Mouse (Mus musculus): ENCODE data around the gene Trim13. TPM values are rescaled to one million over a fixed set of nuclear protein-coding genes. Genes with fewer than 3 reads are reported as not detected.
"Not testable (repeated sequence)": the region's sequence is repeated elsewhere in the genome, so short reads cannot be mapped to it uniquely, and the experiment has no call there.

The Trim13 gene
- 16.1 and 16.4 TPM in 2 replicates for polyA plus RNA-seq (2015; fragmentation: Nextera tagmentation; extraction: Ambion mirVana)

DNA sequence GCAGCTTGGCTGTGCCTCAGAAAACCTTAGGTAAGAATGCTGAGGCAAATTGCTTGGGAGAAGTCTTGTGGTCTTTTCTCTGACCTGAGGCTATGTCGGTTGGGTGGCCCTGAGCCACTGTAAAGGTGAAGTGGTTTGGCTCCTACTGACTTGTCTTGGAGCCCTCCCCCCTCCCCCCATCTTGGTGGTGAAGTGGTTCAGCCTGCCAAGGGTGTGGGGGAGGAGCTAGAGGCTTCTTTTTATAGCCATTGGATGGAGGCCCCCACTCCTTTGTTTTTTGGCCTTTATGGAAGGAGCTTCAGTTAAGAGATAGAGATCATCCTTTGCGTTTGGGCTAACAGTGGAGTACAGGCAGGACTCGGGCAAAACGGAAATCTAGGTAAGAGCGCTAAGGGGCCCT lies at the start of gene Trim13:
Gene Trim13 (plus strand): TSS at position 280 of the 400 bp plus-strand sequence.
- Histone ChIP-seq H3K4me3 (ENCODE audit: low read length) (peak within 1 kb of the TSS; percentile 82), H3K9ac (replicated peaks; ENCODE audit: low read length) (peak within 1 kb of the TSS; percentile 91), H3K27ac (ENCODE audit: low read length) (no peak within 1 kb of the TSS), H3K4me1 (ENCODE audit: insufficient read depth, low read length) (peaks cover 5% of the 10 kb centered on the region), H3K27me3 (ENCODE audit: insufficient read depth, low read length) (no peaks in the 10 kb centered on the region), H3K36me3 (ENCODE audit: insufficient read depth, low read length) (no peaks in the 10 kb centered on the region), H3K4me2 (replicated peaks; ENCODE audit: low read depth, low read length) (peak within 1 kb of the TSS; percentile 55), H3K9me3 (ENCODE audit: low read length) (no peaks in the 10 kb centered on the region)
- ATAC-seq (ENCODE audit: low FRiP score, low TSS enrichment) = no peak
- WGBS = 50% methylated on average over 5 of the region's 5 CpGs

DNA sequence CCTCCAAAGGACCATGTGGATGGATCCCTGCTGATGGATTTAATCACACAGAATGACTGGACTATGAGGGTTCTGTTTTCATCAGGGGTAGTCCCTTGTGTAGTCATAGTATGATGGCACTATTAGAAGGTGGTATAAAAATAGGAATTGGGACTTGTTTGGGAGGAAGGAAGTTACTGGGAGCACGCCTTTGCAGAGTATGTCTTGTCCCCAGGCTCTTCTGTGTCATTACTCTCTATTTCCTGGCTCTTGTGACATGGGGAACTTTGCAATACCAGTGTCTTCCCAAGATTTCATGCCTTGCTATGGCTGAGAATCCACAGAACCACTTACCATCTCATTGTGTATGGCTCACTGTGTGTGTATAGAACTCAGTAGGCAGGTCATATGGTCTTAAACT lies 49.4 kb upstream of the Trim13 start:
- no peak for ATAC-seq (ENCODE audit: low FRiP score, low TSS enrichment)

DNA sequence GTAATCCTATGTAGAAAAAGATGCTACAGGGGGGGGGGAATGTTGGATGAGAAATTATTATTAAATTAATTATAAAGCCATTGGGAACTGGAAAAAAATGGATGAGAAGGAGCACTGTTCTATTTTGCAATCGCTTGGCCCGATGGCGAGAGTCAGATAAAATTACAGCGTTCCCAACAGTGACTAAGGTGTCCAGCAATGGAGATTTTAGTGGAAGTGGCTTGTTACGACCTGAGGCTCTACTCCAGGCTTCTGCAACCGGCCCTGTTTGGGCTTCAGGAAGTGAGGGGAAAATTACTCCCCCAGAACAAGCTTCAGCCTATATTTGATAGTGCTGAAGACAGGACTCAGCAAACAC lies 42.1 kb upstream of the Trim13 start:
- ATAC-seq (ENCODE audit: low FRiP score, low TSS enrichment) = no peak
- Histone ChIP-seq H3K27me3 (ENCODE audit: insufficient read depth, low read length) (no peaks in the 10 kb centered on the region), H3K9me3 (ENCODE audit: low read length) (no peaks in the 10 kb centered on the region), H3K4me1 (ENCODE audit: insufficient read depth, low read length) (no peaks in the 10 kb centered on the region), H3K4me3 (ENCODE audit: low read length) (peak overlapping the region; percentile 75), H3K36me3 (ENCODE audit: insufficient read depth, low read length) (no peaks in the 10 kb centered on the region), H3K9ac (replicated peaks; ENCODE audit: low read length) (peak overlapping the region; percentile 76), H3K27ac (ENCODE audit: low read length) (peak overlapping the region; percentile 92), H3K4me2 (replicated peaks; ENCODE audit: low read depth, low read length) (peak overlapping the region; percentile 95)
- WGBS = 3% methylated on average over 6 of the region's 6 CpGs

More for the DNA sequence above, 49.4 kb upstream of the Trim13 start:
- no peaks in the 10 kb centered on the region for H3K27me3 ChIP-seq (ENCODE audit: insufficient read depth, low read length)
- H3K4me1 ChIP-seq (ENCODE audit: insufficient read depth, low read length) = no peaks in the 10 kb centered on the region
- no peak overlapping the region for H3K4me3 ChIP-seq (ENCODE audit: low read length)
- H3K36me3 ChIP-seq (ENCODE audit: insufficient read depth, low read length) = 0 out of 2 replicates have a peak, but pooled peaks cover 5% of the 10 kb centered on the region
- no peaks in the 10 kb centered on the region for H3K9me3 ChIP-seq (ENCODE audit: low read length)
- no peak overlapping the region for H3K27ac ChIP-seq (ENCODE audit: low read length)
- no peak overlapping the region for H3K4me2 ChIP-seq (replicated peaks; ENCODE audit: low read depth, low read length)
- 93% methylated on average over 1 of the region's 1 CpGs for WGBS
- no peak overlapping the region for H3K9ac ChIP-seq (replicated peaks; ENCODE audit: low read length)

DNA sequence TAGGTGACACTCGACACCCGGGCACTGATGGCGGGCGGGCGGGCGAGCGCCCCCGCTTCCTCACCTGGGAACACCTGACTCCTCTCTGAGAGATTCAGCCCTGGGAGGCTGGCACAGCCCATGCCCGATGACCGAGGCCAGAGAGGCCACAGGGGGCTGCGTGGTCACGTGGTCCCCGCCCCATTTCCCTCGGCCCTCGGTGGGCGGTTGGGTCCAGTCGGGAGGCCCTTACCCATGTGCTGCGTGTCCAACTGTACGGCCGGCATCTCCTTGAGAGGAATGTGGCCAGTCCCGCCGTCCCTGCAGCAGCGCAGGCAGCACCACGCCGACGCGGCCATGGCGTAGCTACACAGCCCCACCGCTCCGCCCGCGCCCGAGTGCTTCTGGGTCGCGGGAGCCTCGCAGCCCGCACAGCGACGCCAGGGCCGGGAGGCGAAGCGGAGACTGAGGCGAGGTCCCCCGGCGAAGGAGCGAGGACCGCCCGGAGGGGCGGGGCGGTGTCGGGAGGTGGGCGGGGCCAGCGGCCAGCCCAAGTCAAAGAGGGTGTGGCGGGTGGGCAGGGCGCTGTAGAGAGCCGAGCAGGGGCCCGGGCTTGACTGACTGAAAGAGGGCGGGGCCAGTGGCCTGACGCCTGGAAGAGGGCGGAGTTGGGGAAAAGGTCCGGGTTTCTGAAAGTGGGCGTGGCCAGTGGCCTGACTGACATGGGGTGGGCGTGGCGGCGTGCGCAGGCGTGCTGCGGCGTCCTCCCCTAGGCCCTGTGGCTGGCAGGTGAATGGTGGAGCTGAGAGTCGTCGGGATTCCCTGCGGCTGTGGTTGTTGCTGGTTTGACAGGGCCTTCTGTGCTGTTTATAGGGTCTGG lies 41.5 kb upstream of the Trim13 start, which contains the start of gene Spryd7:
Gene Spryd7 (minus strand): TSS at position 598 of the 859 bp plus-strand sequence.
- peak within 1 kb of the TSS; percentile 95 for H3K4me2 ChIP-seq (replicated peaks; ENCODE audit: low read depth, low read length)
- no peaks in the 10 kb centered on the region for H3K27me3 ChIP-seq (ENCODE audit: insufficient read depth, low read length)
- peak within 1 kb of the TSS; percentile 77 for H3K9ac ChIP-seq (replicated peaks; ENCODE audit: low read length)
- H3K9me3 ChIP-seq (ENCODE audit: low read length) = peaks cover 4% of the 10 kb centered on the region; the same call in 1 of the 2 replicates
- peak within 1 kb of the TSS; percentile 92 for H3K27ac ChIP-seq (ENCODE audit: low read length)
- WGBS = under 1% methylated on average over 71 of the region's 72 CpGs
- no peaks in the 10 kb centered on the region for H3K4me1 ChIP-seq (ENCODE audit: insufficient read depth, low read length)
- no peaks in the 10 kb centered on the region for H3K36me3 ChIP-seq (ENCODE audit: insufficient read depth, low read length)
- peak within 1 kb of the TSS; percentile 75 for H3K4me3 ChIP-seq (ENCODE audit: low read length)
- ATAC-seq (ENCODE audit: low FRiP score, low TSS enrichment) = peak; percentile 99

DNA sequence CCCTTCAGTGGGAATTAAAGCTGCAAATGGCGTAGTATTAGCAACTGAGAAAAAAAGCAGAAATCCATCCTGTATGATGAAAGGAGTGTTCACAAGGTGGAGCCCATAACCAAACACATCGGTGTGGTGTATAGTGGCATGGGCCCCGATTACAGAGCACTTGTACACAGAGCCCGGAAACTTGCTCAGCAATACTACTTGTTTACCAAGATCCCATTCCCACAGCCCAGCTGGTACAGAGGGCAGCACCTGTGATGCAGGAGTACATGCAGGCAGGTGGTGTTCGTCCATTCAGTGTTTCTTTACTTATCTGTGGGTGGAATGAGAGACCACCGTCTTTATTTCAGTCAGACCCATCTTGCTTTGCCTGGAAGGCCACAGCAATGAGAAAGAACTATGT lies 39.1 kb upstream of the Trim13 start:
- Histone ChIP-seq H3K4me2 (replicated peaks; ENCODE audit: low read depth, low read length) (no peak overlapping the region), H3K4me1 (ENCODE audit: insufficient read depth, low read length) (no peaks in the 10 kb centered on the region), H3K27ac (ENCODE audit: low read length) (no peak overlapping the region), H3K9me3 (ENCODE audit: low read length) (peaks cover 7% of the 10 kb centered on the region; the same call in 1 of the 2 replicates), H3K4me3 (ENCODE audit: low read length) (no peak overlapping the region), H3K9ac (replicated peaks; ENCODE audit: low read length) (no peak overlapping the region), H3K27me3 (ENCODE audit: insufficient read depth, low read length) (no peaks in the 10 kb centered on the region), H3K36me3 (ENCODE audit: insufficient read depth, low read length) (no peaks in the 10 kb centered on the region)
- no peak for ATAC-seq (ENCODE audit: low FRiP score, low TSS enrichment)
- 94% methylated on average over 6 of the region's 6 CpGs for WGBS

DNA sequence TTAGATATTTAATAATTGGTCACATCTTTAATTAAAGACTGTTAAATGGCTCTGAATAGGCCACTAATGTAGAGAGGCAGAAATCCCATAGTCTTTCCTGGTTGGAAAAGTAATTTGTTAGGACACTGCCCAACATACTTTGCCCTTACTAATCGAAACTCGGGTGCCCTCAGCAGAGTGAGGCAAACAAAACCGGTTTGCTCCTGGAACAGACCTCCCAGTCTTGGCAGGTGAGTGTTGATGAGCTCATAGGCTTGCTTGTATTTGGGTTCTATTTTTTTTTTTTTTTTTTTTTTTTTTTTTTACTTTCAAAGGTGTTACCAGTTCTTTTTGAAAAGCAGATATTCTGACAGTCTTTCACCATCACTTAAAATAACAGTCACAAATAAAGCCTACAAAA lies 38.2 kb upstream of the Trim13 start:
- H3K9me3 ChIP-seq (ENCODE audit: low read length) = peaks cover 7% of the 10 kb centered on the region; the same call in 1 of the 2 replicates
- H3K4me2 ChIP-seq (replicated peaks; ENCODE audit: low read depth, low read length) = no peak overlapping the region
- H3K27me3 ChIP-seq (ENCODE audit: insufficient read depth, low read length) = no peaks in the 10 kb centered on the region
- no peak overlapping the region for H3K4me3 ChIP-seq (ENCODE audit: low read length)
- H3K4me1 ChIP-seq (ENCODE audit: insufficient read depth, low read length) = no peaks in the 10 kb centered on the region
- no peak for ATAC-seq (ENCODE audit: low FRiP score, low TSS enrichment)
- no peak overlapping the region for H3K27ac ChIP-seq (ENCODE audit: low read length)
- no peak overlapping the region for H3K9ac ChIP-seq (replicated peaks; ENCODE audit: low read length)
- WGBS = 69% methylated on average over 3 of the region's 3 CpGs
- H3K36me3 ChIP-seq (ENCODE audit: insufficient read depth, low read length) = no peaks in the 10 kb centered on the region

DNA sequence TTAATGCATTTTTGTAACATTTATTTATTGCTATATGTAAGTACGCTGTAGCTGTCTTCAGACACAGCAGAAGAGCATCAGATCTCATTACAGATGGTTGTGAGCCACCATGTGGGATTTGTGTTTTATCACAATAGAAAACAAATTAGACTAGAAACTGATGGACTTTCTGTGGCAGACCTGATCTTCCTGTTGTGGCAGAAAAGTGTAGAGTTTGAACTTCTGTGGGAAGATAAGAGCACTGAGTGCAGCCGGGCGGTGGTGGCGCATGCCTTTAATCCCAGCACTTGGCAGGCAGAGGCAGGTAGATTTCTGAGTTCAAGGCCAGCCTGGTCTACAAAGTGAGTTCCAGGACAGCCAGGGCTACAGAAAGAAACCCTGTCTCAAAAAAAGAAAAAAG lies 31.8 kb upstream of the Trim13 start:
- not testable (repeated sequence) for H3K4me3 ChIP-seq (ENCODE audit: low read length); H3K9ac ChIP-seq (replicated peaks; ENCODE audit: low read length); H3K27me3 ChIP-seq (ENCODE audit: insufficient read depth, low read length); H3K27ac ChIP-seq (ENCODE audit: low read length); H3K36me3 ChIP-seq (ENCODE audit: insufficient read depth, low read length); H3K4me2 ChIP-seq (replicated peaks; ENCODE audit: low read depth, low read length); ATAC-seq (ENCODE audit: low FRiP score, low TSS enrichment); H3K9me3 ChIP-seq (ENCODE audit: low read length); H3K4me1 ChIP-seq (ENCODE audit: insufficient read depth, low read length)
- 89% methylated on average over 4 of the region's 4 CpGs for WGBS

DNA sequence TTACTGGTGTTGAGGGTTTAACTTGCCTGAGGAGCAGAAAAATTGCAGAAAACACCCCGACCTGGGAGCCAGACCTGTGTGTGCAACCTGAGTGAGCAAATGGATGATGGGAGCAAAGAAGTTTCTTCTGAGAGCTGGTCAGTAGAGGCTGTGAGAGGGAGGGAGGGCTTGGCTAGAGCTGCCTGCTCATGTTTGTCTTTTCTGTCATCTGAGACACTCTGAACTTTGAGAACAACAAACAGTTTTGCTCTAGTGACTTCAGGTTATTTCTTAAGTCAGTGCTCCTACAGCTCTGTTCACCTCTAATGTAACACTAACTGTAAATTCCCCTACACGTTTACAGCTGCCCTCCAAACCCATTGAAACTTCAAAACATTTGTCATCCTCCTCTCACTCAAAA lies 28.7 kb upstream of the Trim13 start:
- peak; percentile 80 for ATAC-seq (ENCODE audit: low FRiP score, low TSS enrichment)
- H3K4me2 ChIP-seq (replicated peaks; ENCODE audit: low read depth, low read length) = no peak overlapping the region
- H3K27me3 ChIP-seq (ENCODE audit: insufficient read depth, low read length) = no peaks in the 10 kb centered on the region
- H3K27ac ChIP-seq (ENCODE audit: low read length) = no peak overlapping the region
- no peak overlapping the region for H3K9ac ChIP-seq (replicated peaks; ENCODE audit: low read length)
- H3K9me3 ChIP-seq (ENCODE audit: low read length) = no peaks in the 10 kb centered on the region
- WGBS = 22% methylated on average over 2 of the region's 2 CpGs
- H3K36me3 ChIP-seq (ENCODE audit: insufficient read depth, low read length) = no peaks in the 10 kb centered on the region
- no peaks in the 10 kb centered on the region for H3K4me1 ChIP-seq (ENCODE audit: insufficient read depth, low read length)
- H3K4me3 ChIP-seq (ENCODE audit: low read length) = no peak overlapping the region

DNA sequence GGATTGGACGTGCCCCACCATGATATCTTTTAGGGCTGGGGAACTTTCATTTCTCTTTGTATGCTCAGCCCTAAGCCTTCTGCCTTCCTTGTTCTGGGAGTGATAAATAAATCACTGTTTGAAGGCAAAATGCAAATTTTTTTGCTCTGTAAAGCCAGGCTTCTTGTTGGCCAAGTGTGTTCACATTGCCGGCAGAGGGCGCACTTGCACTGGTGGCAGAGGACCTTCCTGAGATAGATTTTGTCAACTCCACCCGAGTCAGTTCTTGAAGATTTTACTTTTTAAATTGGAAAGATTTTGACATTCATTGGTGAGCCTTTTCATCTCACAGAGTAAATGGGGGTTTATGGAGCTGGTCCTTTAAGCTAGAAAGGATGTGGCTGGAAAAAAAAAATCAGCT lies 26.7 kb upstream of the Trim13 start:
- WGBS = 12% methylated on average over 4 of the region's 4 CpGs
- no peaks in the 10 kb centered on the region for H3K27me3 ChIP-seq (ENCODE audit: insufficient read depth, low read length)
- no peak for ATAC-seq (ENCODE audit: low FRiP score, low TSS enrichment)
- no peak overlapping the region for H3K27ac ChIP-seq (ENCODE audit: low read length)
- H3K9ac ChIP-seq (replicated peaks; ENCODE audit: low read length) = no peak overlapping the region
- H3K9me3 ChIP-seq (ENCODE audit: low read length) = no peaks in the 10 kb centered on the region
- H3K36me3 ChIP-seq (ENCODE audit: insufficient read depth, low read length) = no peaks in the 10 kb centered on the region
- H3K4me2 ChIP-seq (replicated peaks; ENCODE audit: low read depth, low read length) = no peak overlapping the region
- no peaks in the 10 kb centered on the region for H3K4me1 ChIP-seq (ENCODE audit: insufficient read depth, low read length)
- H3K4me3 ChIP-seq (ENCODE audit: low read length) = no peak overlapping the region

DNA sequence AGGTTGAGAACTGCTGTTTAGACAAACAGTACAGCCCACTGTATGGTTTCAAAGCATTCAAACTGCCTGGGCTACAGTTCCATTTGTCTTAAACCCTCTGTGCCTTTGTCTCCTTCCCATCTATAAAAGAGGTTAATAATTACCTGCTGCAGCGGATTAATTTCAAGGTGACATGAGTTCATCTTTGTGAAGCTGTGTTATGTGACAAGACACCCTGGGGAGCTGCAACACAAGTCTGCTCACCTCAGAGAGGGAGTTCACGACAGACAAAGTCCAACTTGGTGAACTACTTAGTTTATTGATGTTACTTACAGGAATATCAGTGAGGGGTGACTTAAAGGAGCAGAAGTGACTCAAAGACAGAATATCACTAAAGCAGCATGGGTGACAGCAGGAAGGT lies 25.9 kb upstream of the Trim13 start:
- no peak overlapping the region for H3K4me2 ChIP-seq (replicated peaks; ENCODE audit: low read depth, low read length)
- H3K4me3 ChIP-seq (ENCODE audit: low read length) = no peak overlapping the region
- H3K9me3 ChIP-seq (ENCODE audit: low read length) = no peaks in the 10 kb centered on the region
- no peaks in the 10 kb centered on the region for H3K36me3 ChIP-seq (ENCODE audit: insufficient read depth, low read length)
- H3K9ac ChIP-seq (replicated peaks; ENCODE audit: low read length) = no peak overlapping the region
- H3K4me1 ChIP-seq (ENCODE audit: insufficient read depth, low read length) = no peaks in the 10 kb centered on the region
- 0 out of 2 replicates have a peak, but pooled peaks have one; percentile 27 for ATAC-seq (ENCODE audit: low FRiP score, low TSS enrichment)
- 62% methylated on average over 2 of the region's 2 CpGs for WGBS
- no peaks in the 10 kb centered on the region for H3K27me3 ChIP-seq (ENCODE audit: insufficient read depth, low read length)
- no peak overlapping the region for H3K27ac ChIP-seq (ENCODE audit: low read length)
